In genomic region chr16:10527046-10527644, GRCm38 (mm10) we compare ENCODE assay signal across 15 mouse cellular contexts. TPM values are rescaled to one million over a fixed set of nuclear protein-coding genes. Genes with fewer than 3 reads are reported as not detected.
DNase-seq lines count a peak whose midpoint lies in the region; ATAC-seq and TF ChIP-seq lines count a peak whose summit lies in the region.
"Had no signal": no experiment of that assay in that cellular context is flagged by ENCODE, and none has a peak within 500 bp of the region (broad histone marks: within the 10 kb centered on the region; RNA-seq: fewer than 3 reads in every experiment).

No protein-coding gene starts in this region.

- ATAC-seq in hindbrain, embryonic 15.5 days (ENCODE audit: low FRiP score, low read depth) = 0 out of 2 replicates have a peak, but pooled peaks have one; percentile 38
- ATAC-seq in hindbrain, embryonic 12.5 days (ENCODE audit: low FRiP score) = no peak
- no peak for ATAC-seq in liver, postnatal 0 days
- no peak for ATAC-seq in liver, embryonic 11.5 days (replicated peaks; ENCODE audit: low FRiP score)
- ATAC-seq in forebrain, embryonic 16.5 days = peak; percentile 83
- ATAC-seq: Patski had no signal

- H3K9ac ChIP-seq in hindbrain, embryonic 15.5 days = no peak overlapping the region
- H3K9ac ChIP-seq in hindbrain, embryonic 12.5 days = no peak overlapping the region
- no peak overlapping the region for H3K9ac ChIP-seq in liver, postnatal 0 days (replicated peaks)
- no peak overlapping the region for H3K9ac ChIP-seq in liver, embryonic 11.5 days (ENCODE audit: low read depth, low read length)
- H3K9ac ChIP-seq in forebrain, embryonic 16.5 days (replicated peaks; ENCODE audit: low read depth, low read length) = no peak overlapping the region
- H3K9ac ChIP-seq: limb, embryonic 13.5 days; midbrain, embryonic 12.5 days had no signal

- no peak for TF ChIP-seq EP300 in liver, postnatal 0 days (IDR thresholded peaks at IDR 0.05; ENCODE audit: low read depth)

- no peak overlapping the region for H3K27ac ChIP-seq in hindbrain, embryonic 15.5 days (replicated peaks)
- no peak overlapping the region for H3K27ac ChIP-seq in hindbrain, embryonic 12.5 days
- H3K27ac ChIP-seq in liver, postnatal 0 days (ENCODE audit: low read depth) = no peak overlapping the region
- H3K27ac ChIP-seq in liver, embryonic 11.5 days (ENCODE audit: low read depth, low read length) = no peak overlapping the region
- no peak overlapping the region for H3K27ac ChIP-seq in forebrain, embryonic 16.5 days (ENCODE audit: low read length)
- H3K27ac ChIP-seq: limb, embryonic 13.5 days; midbrain, embryonic 12.5 days had no signal

- WGBS in hindbrain, embryonic 15.5 days = 72% methylated on average over 6 of the region's 6 CpGs
- WGBS in hindbrain, embryonic 12.5 days = 71% methylated on average over 6 of the region's 6 CpGs
- WGBS in liver, postnatal 0 days (ENCODE audit: insufficient replicate concordance) = 78% methylated on average over 6 of the region's 6 CpGs
- WGBS in liver, embryonic 11.5 days = 83% methylated on average over 6 of the region's 6 CpGs
- 65% methylated on average over 6 of the region's 6 CpGs for WGBS in forebrain, embryonic 16.5 days

- H3K27me3 ChIP-seq in hindbrain, embryonic 15.5 days = no peaks in the 10 kb centered on the region
- H3K27me3 ChIP-seq in hindbrain, embryonic 12.5 days = no peaks in the 10 kb centered on the region
- no peaks in the 10 kb centered on the region for H3K27me3 ChIP-seq in liver, postnatal 0 days (ENCODE audit: insufficient read depth, low read length)
- H3K27me3 ChIP-seq in liver, embryonic 11.5 days (replicated peaks; ENCODE audit: control insufficient read depth, insufficient read depth, low read length) = no peaks in the 10 kb centered on the region
- H3K27me3 ChIP-seq in forebrain, embryonic 16.5 days (replicated peaks; ENCODE audit: control insufficient read depth, insufficient read depth, low read length) = no peaks in the 10 kb centered on the region
- H3K27me3 ChIP-seq: CH12.LX; limb, embryonic 13.5 days; midbrain, embryonic 12.5 days; Patski had no signal

- H3K9me3 ChIP-seq in hindbrain, embryonic 15.5 days = no peaks in the 10 kb centered on the region
- H3K9me3 ChIP-seq in hindbrain, embryonic 12.5 days (replicated peaks) = no peaks in the 10 kb centered on the region
- H3K9me3 ChIP-seq in liver, postnatal 0 days (ENCODE audit: low read length) = no peaks in the 10 kb centered on the region
- H3K9me3 ChIP-seq in liver, embryonic 11.5 days (ENCODE audit: control insufficient read depth, low read length) = no peaks in the 10 kb centered on the region
- no peaks in the 10 kb centered on the region for H3K9me3 ChIP-seq in forebrain, embryonic 16.5 days (ENCODE audit: control insufficient read depth, low read length)
- H3K9me3 ChIP-seq: limb, embryonic 13.5 days; midbrain, embryonic 12.5 days had no signal

- no peak overlapping the region for H3K4me2 ChIP-seq in hindbrain, embryonic 15.5 days
- no peak overlapping the region for H3K4me2 ChIP-seq in hindbrain, embryonic 12.5 days (replicated peaks)
- no peak overlapping the region for H3K4me2 ChIP-seq in liver, postnatal 0 days (ENCODE audit: low read depth, low read length)
- H3K4me2 ChIP-seq in liver, embryonic 11.5 days = no peak overlapping the region
- H3K4me2 ChIP-seq in forebrain, embryonic 16.5 days (ENCODE audit: low read length) = no peak overlapping the region
- H3K4me2 ChIP-seq: limb, embryonic 13.5 days; midbrain, embryonic 12.5 days had no signal

- TF ChIP-seq CTCF in liver, postnatal 0 days (IDR thresholded peaks at IDR 0.05; ENCODE audit: low read depth) = peak; percentile 19; the same call in 1 of the 2 replicates

- DNase-seq in liver, postnatal 0 days = no peak
- no peak for DNase-seq in liver, embryonic 11.5 days (ENCODE audit: low spot score)
- DNase-seq in cerebellum, adult 9-11 months = peak; percentile 65
- no peak for DNase-seq in B cell, adult 2 months
- DNase-seq: heart, adult 11 months; kidney, adult 8-10 months; layer of hippocampus, adult 9-11 months; lung, postnatal 36 days had no signal

- H3K4me3 ChIP-seq in hindbrain, embryonic 15.5 days = no peak overlapping the region
- H3K4me3 ChIP-seq in hindbrain, embryonic 12.5 days = no peak overlapping the region
- H3K4me3 ChIP-seq in liver, postnatal 0 days (ENCODE audit: low read depth, low read length) = no peak overlapping the region
- H3K4me3 ChIP-seq in liver, embryonic 11.5 days (ENCODE audit: low read depth, low read length) = no peak overlapping the region
- H3K4me3 ChIP-seq in forebrain, embryonic 16.5 days (replicated peaks; ENCODE audit: low read length) = no peak overlapping the region
- H3K4me3 ChIP-seq: limb, embryonic 13.5 days; midbrain, embryonic 12.5 days had no signal

- peaks cover 4% of the 10 kb centered on the region; the same call in 1 of the 2 replicates for H3K36me3 ChIP-seq in hindbrain, embryonic 15.5 days
- peaks cover 24% of the 10 kb centered on the region for H3K36me3 ChIP-seq in hindbrain, embryonic 12.5 days
- peaks cover 3% of the 10 kb centered on the region for H3K36me3 ChIP-seq in liver, postnatal 0 days (replicated peaks; ENCODE audit: insufficient read depth, low read length)
- H3K36me3 ChIP-seq in liver, embryonic 11.5 days (ENCODE audit: control insufficient read depth, insufficient read depth, low read length) = no peaks in the 10 kb centered on the region
- H3K36me3 ChIP-seq in forebrain, embryonic 16.5 days (ENCODE audit: control insufficient read depth, insufficient read depth) = no peaks in the 10 kb centered on the region

- H3K4me1 ChIP-seq in hindbrain, embryonic 15.5 days (replicated peaks) = 0 out of 2 replicates have a peak, but pooled peaks cover 3% of the 10 kb centered on the region
- H3K4me1 ChIP-seq in hindbrain, embryonic 12.5 days = no peaks in the 10 kb centered on the region
- peaks cover 5% of the 10 kb centered on the region for H3K4me1 ChIP-seq in liver, postnatal 0 days (ENCODE audit: insufficient read depth)
- no peaks in the 10 kb centered on the region for H3K4me1 ChIP-seq in liver, embryonic 11.5 days (replicated peaks; ENCODE audit: control insufficient read depth, insufficient read depth, low read length)
- H3K4me1 ChIP-seq in forebrain, embryonic 16.5 days (replicated peaks; ENCODE audit: control insufficient read depth, insufficient read depth, low read length) = 0 out of 2 replicates have a peak, but pooled peaks cover 6% of the 10 kb centered on the region
- H3K4me1 ChIP-seq: limb, embryonic 13.5 days; midbrain, embryonic 12.5 days had no signal

RNA-seq across cellular contexts. Expression of gene Dexi, which starts 15.7 kb away (rescaled TPM):
- polyA plus RNA-seq in hindbrain, embryonic 15.5 days (2015; fragmentation: Nextera tagmentation; extraction: Ambion mirVana) = 18.1 and 19.3 TPM in 2 replicates
- 22.2 and 27.6 TPM in 2 replicates for polyA plus RNA-seq in hindbrain, embryonic 12.5 days (2016; fragmentation: Nextera tagmentation; extraction: Ambion mirVana)
- polyA plus RNA-seq in liver, postnatal 0 days (2015; fragmentation: Nextera tagmentation; extraction: Ambion mirVana) = 2.8 and 4.4 TPM in 2 replicates
- 8.7 and 9.6 TPM in 2 replicates for polyA plus RNA-seq in liver, embryonic 11.5 days (2014; fragmentation: Nextera tagmentation; extraction: Ambion mirVana)
- 14.8 and 14.9 TPM in 2 replicates for polyA plus RNA-seq in forebrain, embryonic 16.5 days (2015; fragmentation: Nextera tagmentation; extraction: Ambion mirVana)

RNA-seq across cellular contexts. Expression of gene Clec16a, which starts 18.0 kb away (rescaled TPM):
- 66.2 and 70.2 TPM in 2 replicates for polyA plus RNA-seq in hindbrain, embryonic 15.5 days (2015; fragmentation: Nextera tagmentation; extraction: Ambion mirVana)
- polyA plus RNA-seq in hindbrain, embryonic 12.5 days (2016; fragmentation: Nextera tagmentation; extraction: Ambion mirVana) = 51.4 and 55.5 TPM in 2 replicates
- polyA plus RNA-seq in liver, postnatal 0 days (2015; fragmentation: Nextera tagmentation; extraction: Ambion mirVana) = 9.5 and 11.3 TPM in 2 replicates
- 25.6 and 27.4 TPM in 2 replicates for polyA plus RNA-seq in liver, embryonic 11.5 days (2014; fragmentation: Nextera tagmentation; extraction: Ambion mirVana)
- polyA plus RNA-seq in forebrain, embryonic 16.5 days (2015; fragmentation: Nextera tagmentation; extraction: Ambion mirVana) = 69.0 and 72.8 TPM in 2 replicates

RNA-seq across cellular contexts. Expression of gene Ciita, which starts 47.3 kb away (rescaled TPM):
- polyA plus RNA-seq in hindbrain, embryonic 15.5 days (2015; fragmentation: Nextera tagmentation; extraction: Ambion mirVana) = 0.37 and 0.52 TPM in 2 replicates
- polyA plus RNA-seq in hindbrain, embryonic 12.5 days (2016; fragmentation: Nextera tagmentation; extraction: Ambion mirVana) = 0.35 and 0.37 TPM in 2 replicates
- 0.21 and 0.31 TPM in 2 replicates for polyA plus RNA-seq in liver, postnatal 0 days (2015; fragmentation: Nextera tagmentation; extraction: Ambion mirVana)
- polyA plus RNA-seq in liver, embryonic 11.5 days (2014; fragmentation: Nextera tagmentation; extraction: Ambion mirVana) = 0.05 and 0.14 TPM in 2 replicates
- polyA plus RNA-seq in forebrain, embryonic 16.5 days (2015; fragmentation: Nextera tagmentation; extraction: Ambion mirVana) = 0.41 and 0.49 TPM in 2 replicates

Comparison
In these comparisons a context has a peak if more than half of its experiments do, and no peak if none do; other contexts are left out.
1. ATAC-seq: peak in hindbrain, embryonic 15.5 days (single experiment) and forebrain, embryonic 16.5 days (single experiment); none in hindbrain, embryonic 12.5 days (single experiment), liver, postnatal 0 days (single experiment) and liver, embryonic 11.5 days (single experiment).